Mouse (Mus musculus) gastrocnemius, postnatal 10 days (tissue): ENCODE measurements at regions not wholly inside any gene's neighbourhood (a gene's known extent, or its start where the extent isn't known, plus 50 kb on each side); places are given as distances from the start of the nearest gene placed in this dataset.

Experiments used
- DNase-seq: peaks from one replicate; pipeline ENCODE4 v3.0.0; 2021; ENCODE audit warnings: mixed read lengths

DNA sequence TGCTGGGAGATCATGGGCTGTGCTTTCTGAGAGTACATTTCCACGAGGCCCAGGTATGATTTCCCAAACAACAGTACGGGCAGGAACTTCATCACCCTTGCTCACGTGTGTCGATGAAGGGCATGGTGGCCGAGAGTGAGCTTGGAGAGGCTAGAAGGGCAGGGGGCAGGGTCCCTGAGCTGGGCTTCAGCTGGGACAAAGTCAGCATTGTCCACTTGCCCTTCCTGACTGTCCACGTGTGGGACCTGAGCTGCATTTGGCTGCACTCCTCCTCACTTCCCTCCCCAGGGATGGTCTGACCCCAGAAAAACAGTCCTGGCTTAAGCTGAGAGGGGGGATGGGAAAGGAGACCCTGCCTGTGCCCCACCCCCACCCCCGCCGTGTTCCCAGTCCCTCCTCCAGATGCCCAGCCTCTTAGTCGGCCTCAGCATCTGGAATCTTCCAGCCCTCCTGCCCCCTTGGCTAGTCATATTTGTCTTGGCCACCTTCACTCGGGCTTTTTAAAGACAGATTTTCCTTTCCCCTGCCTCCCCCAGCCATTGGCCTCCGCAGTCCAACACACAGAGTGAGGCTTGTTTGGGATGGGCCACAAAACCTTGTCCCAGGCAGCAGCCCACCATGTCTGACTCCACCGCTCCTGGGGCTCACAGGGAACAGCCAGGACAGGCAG lies 58.6 kb downstream of the Isg20 start:
- DNase-seq: no peak

DNA sequence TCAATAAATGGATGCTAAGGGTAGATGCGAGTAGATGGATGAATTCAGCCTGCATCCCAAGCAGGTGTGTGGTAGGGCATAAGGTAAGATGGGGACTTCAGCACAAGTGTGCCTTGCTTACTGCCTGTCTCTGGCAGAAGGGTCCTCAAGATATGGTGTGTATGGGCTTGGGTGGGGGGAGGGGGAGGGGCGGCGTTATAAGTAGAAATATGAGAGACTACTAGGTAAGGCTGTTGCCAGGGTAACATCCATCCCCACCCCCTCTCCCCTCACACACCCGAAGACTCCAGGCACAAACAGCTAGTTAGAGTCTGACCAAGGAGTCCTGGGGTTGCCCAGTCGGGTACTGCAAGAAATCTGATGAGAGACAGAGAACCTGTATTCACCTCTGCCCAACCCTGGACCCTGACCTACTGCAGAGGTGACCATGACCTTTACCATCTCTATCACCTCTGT lies 63.5 kb upstream of the Acan start:
- no peak for DNase-seq

DNA sequence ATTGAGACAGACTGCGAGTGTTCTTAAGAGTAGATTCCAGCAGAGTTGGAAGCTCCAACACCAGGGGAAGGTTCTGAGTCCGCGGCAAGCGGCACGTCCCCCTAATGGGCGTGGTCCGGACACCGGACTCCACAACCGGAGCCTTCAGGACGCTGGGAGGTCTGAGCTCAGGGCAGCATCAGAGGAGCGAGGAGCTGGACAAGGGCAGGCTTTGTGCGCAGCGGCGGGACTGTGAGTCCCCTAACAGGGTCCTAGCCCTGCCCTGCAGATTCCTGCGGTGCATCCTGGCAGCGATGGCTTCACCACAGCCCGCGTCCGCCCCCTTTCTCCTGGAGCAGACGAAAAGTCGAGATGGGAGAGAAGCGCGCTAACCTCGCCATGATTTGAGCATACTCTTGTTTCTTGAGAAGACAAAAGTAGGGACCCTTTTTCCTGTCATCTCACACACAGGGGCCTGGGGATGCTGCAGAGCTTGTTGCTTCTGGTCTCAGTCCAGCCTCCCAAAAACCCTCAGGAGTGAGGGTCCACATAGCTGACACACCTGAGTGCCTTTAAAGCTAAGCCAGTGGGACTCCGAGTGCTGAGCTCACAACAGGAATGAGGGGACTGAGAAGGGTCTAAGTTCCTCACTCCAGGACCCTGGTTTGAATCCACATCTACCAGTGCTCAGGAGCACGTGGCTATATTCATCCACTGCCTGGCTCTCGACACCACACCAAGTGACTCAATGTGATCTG lies 62.8 kb upstream of the Acan start:
- DNase-seq: peak; percentile 19

DNA sequence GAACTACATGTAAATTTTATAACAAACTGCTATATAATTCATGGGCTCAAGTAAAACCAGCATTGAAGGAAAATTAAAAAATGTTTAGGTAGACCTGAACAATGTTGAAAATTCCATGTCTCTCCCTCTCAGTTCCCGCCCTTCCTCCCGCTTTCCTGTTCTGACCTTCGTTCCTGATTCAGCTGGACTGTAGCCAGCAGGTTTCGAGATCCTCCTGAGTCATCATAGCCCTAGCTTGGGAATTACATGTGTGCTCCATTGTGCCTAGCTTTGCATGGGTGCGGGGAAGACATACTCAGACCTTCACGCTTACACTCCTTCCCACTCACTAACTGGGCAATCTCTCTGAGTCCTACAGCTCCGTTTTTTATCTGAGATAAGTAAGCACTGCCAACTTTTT lies 60.3 kb upstream of the Acan start:
- no peak for DNase-seq

DNA sequence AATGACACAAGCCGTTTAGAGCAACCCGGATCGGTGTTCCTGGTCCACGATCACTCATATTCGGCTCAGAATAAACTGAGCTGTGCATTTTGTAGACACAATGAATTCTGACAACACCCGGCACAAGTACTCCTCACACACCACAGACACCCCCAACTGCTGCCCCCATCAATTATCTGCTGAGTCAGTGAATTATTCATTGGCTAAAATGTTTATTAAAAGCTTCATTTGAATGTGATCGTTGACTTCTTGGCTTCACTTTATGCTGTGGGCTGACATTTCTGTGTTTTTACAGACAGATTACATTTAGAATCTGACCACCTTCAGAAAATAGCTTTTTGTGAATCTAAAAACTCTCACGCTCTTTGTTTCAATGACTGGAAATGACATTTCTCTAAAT lies 59.1 kb upstream of the Acan start:
- DNase-seq: no peak

DNA sequence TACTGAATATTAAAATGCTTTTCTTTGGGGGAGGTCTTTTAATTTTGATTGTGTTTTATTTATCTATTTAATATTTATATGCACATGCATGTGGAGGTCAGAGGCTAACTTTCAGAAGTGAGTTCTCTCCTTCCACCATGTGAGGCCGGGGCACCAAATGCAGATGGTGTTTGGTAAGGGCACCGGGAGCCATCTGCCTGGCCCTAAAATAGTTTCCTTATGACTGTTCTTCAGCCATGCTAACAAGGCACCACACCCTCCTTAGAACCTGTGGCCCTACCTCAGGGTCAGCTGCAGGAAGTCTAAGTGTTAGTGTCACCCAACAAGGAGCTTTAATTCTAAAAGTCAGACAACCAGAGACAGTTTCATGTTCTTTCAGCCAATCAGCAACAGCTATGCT lies 58.2 kb upstream of the Acan start:
- DNase-seq: no peak

DNA sequence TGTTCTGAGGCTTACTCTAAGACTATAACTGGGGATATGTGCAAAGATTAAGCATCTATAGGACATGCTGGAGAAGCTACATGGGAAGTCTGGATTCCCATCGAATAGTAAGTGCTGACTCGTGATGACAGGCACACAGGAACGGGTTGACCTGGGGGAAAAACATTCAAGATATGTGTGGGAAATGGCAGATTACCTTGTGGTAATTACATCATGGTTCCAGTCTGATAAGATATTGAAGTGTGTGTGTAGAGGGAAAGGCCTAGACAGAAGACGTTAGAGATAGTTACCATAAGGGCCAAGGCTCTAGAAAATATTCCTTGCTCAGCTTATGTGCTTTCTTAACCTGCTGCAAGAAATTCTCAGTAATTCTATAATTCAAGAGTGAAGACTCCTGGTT lies 57.5 kb upstream of the Acan start:
- DNase-seq: no peak
